Mouse (Mus musculus) thymus, adult 2 months (tissue): ENCODE data around the gene Pars2. TPM values are rescaled to one million over a fixed set of nuclear protein-coding genes. Genes with fewer than 3 reads are reported as not detected.
A peak's percentile ranks its signal among the peaks of the same experiment; 100 is the strongest.

ENCODE experiments used
- DNase-seq: peaks from one replicate; pipeline ENCODE4 v3.0.0; 2021
- H3K27ac ChIP-seq: fragments of 200-500 bp; 2 replicates; pipeline ENCODE4 v1.5.1; 2012; ENCODE audit warnings: low read length, control low read depth; ENCODE audit not compliant: control insufficient read depth, insufficient read depth
- H3K27me3 ChIP-seq: fragments of 200-500 bp; 2 replicates; pipeline ENCODE4 v1.6.1; 2012; ENCODE audit warnings: mild to moderate bottlenecking, low read length, moderate library complexity, mixed read lengths; ENCODE audit not compliant: control insufficient read depth, insufficient read depth
- H3K36me3 ChIP-seq: fragments of 200-500 bp; 2 replicates; pipeline ENCODE4 v1.6.1; 2012; ENCODE audit warnings: mild to moderate bottlenecking, low read length, moderate library complexity; ENCODE audit not compliant: control insufficient read depth, insufficient read depth
- H3K4me1 ChIP-seq: fragments of 200-500 bp; replicated peaks from 2 replicates; pipeline ENCODE4 v1.6.1; 2012; ENCODE audit warnings: low read length; ENCODE audit not compliant: control insufficient read depth, insufficient read depth
- H3K4me3 ChIP-seq: fragments of 200-500 bp; 2 replicates; pipeline ENCODE4 v1.5.1; 2012; ENCODE audit warnings: mild to moderate bottlenecking, low read length, control low read depth, moderate library complexity; ENCODE audit not compliant: control insufficient read depth, insufficient read depth
- CTCF ChIP-seq: fragments of 200-500 bp; IDR thresholded peaks from 2 replicates; pipeline ENCODE4 v1.5.1; 2012; ENCODE audit warnings: mild to moderate bottlenecking, control low read depth, low read length, moderate library complexity, borderline replicate concordance; ENCODE audit not compliant: control insufficient read depth, poor library complexity, insufficient read depth; ENCODE audit errors: extremely low read depth
- POLR2A ChIP-seq: fragments of 200-500 bp; IDR thresholded peaks from 2 replicates; pipeline ENCODE4 v1.6.1; 2012; ENCODE audit warnings: mild to moderate bottlenecking, low read length, control low read depth, moderate library complexity; ENCODE audit not compliant: control insufficient read depth, poor library complexity, insufficient read depth; ENCODE audit errors: extremely low read depth
- WGBS: fragments of 180-500 bp; shearing (Covaris S2); methylation state at CpG from one replicate; pipeline ENCODE4 v1.1.7; 2018; 5-methylcytosine and 5-hydroxymethylcytosine counted together
- polyA plus RNA-seq: library from polyadenylated mRNA; depleted of rRNA; stranded (reverse); fragments of >200 nt; gene quantifications from 2 replicates; pipeline ENCODE4 v1.2.3, GENCODE M21; 2012

Pars2 gene
- polyA plus RNA-seq, 1 experiment: 17.3 TPM

DNA sequence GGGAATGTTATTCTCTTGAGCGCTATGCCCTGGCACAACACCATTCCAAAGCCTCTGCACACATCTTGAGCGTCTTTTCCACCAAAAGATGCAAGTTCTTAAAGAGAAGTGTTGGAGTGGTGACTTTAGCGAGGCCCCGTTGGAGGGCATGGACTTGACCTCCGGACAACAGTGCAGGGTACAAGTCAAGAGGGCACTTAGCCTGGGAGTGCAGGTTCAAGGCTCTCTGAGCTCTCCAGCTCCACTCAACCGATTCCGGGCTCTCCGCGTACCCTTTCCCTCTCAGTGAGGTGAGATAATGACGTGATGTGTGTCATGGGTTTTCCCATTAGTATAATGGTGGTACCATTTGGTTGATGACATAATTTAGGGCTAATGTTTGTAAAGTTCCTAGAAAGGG is 26.6 kb upstream of the Pars2 start:
- 94% methylated on average over 10 of the region's 10 CpGs for WGBS
- DNase-seq: no peak

DNA sequence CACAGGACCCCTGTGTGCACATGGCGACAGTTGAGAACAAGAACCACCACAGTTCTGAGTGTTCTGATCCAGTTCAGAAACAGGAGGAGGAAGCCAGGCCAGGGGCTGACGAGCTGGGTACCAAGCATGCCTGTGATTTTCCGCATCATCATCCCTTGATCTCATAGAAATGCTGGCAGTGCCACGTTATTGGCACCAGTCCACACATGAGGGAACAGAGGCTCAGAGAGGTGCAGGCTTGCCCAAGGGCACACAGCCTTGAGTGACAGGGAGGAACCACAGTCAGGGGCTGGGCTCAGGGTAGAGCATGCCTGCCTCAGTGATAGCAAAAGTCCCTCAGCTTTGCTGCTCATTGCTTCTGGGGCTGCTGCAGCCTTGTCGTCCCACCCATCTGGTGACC is 23.1 kb upstream of the Pars2 start:
- Histone ChIP-seq H3K36me3 (no peaks in the 10 kb centered on the region), H3K4me3 (no peak overlapping the region), H3K27me3 (peaks cover 3% of the 10 kb centered on the region; the same call in 1 of the 2 replicates), H3K27ac (no peak overlapping the region), H3K4me1 (no peaks in the 10 kb centered on the region)
- 76% methylated on average over 5 of the region's 5 CpGs for WGBS
- TF ChIP-seq CTCF (no peak), POLR2A (no peak)
- DNase-seq: no peak

More for the DNA sequence above, 26.6 kb upstream of the Pars2 start:
- H3K27ac ChIP-seq: no peak overlapping the region
- no peak overlapping the region for H3K4me3 ChIP-seq
- H3K4me1 ChIP-seq: no peaks in the 10 kb centered on the region; the same call in 1 of the 2 replicates
- peaks cover 3% of the 10 kb centered on the region; the same call in 1 of the 2 replicates for H3K27me3 ChIP-seq
- TF ChIP-seq CTCF (no peak), POLR2A (no peak)
- no peaks in the 10 kb centered on the region for H3K36me3 ChIP-seq

GRCm38 (mm10) chr4:106628650-106629360 is 22.1 kb upstream of the Pars2 start:
- TF ChIP-seq CTCF: no peak
- TF ChIP-seq POLR2A: no peak
- 54% methylated on average over 9 of the region's 9 CpGs for WGBS
- Histone ChIP-seq H3K27me3 (no peaks in the 10 kb centered on the region; the same call in 1 of the 2 replicates), H3K4me3 (no peak overlapping the region), H3K36me3 (no peaks in the 10 kb centered on the region), H3K4me1 (no peaks in the 10 kb centered on the region), H3K27ac (no peak overlapping the region)
- DNase-seq: no peak

GRCm38 (mm10) chr4:106629374-106629773 is 21.5 kb upstream of the Pars2 start:
- H3K27me3 ChIP-seq: no peaks in the 10 kb centered on the region; the same call in 1 of the 2 replicates
- TF ChIP-seq CTCF: no peak
- TF ChIP-seq POLR2A: no peak
- H3K4me3 ChIP-seq: no peak overlapping the region

DNA sequence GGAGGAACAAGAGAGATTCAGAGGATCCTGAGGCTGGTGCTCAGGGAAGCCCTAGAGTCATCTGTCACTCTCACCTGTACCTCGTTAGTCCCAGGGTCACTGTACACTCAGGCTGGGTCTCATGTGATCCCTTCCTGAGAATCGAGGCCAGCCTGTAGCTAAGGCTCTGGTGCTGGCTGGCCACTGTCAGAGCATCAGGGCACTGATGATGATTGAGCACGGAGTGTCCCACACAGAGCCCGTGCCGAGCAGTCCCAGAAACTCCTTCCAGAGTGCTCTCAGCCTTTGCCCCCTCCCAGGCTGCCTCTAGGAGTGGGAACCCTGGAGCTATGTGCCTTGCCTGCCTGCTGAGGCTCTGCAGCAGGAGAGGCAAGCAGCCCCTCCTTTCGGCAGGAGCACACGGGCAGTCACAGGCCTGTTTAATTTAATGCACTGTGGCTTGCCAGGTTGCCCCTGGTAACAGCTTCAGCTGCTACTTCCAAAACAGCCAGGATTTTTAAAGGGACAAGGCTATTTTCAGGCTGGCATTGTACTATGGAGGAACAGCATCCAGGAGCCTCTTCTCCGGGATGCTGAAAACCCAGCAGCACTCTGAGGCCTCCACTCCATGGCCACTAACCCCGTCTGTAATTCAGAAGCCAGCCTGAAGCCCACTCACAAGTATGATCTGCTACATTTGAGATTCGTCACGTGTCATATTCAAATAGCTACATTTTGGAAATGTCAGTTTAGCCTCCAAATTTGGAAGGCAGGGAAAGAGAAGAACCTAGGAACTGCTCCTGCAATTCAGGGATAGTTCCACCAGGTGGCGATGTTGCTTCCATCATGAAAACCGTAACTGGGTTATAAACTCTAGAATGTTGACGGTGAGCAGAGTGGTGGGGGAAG is 20.3 kb upstream of the Pars2 start:
- TF ChIP-seq CTCF (no peak), POLR2A (no peak)
- DNase-seq: peak; percentile 56
- Histone ChIP-seq H3K36me3 (no peaks in the 10 kb centered on the region), H3K4me3 (no peak overlapping the region), H3K4me1 (no peaks in the 10 kb centered on the region), H3K27me3 (no peaks in the 10 kb centered on the region; the same call in 1 of the 2 replicates), H3K27ac (no peak overlapping the region)
- WGBS: 45% methylated on average over 14 of the region's 14 CpGs

More at GRCm38 (mm10) chr4:106629374-106629773, 21.5 kb upstream of the Pars2 start:
- no peaks in the 10 kb centered on the region for H3K36me3 ChIP-seq
- H3K4me1 ChIP-seq: no peaks in the 10 kb centered on the region
- DNase-seq: no peak
- no peak overlapping the region for H3K27ac ChIP-seq
- 80% methylated on average over 5 of the region's 5 CpGs for WGBS

- no peak for DNase-seq
- TF ChIP-seq POLR2A (no peak), CTCF (no peak)
- no peaks in the 10 kb centered on the region for H3K4me1 ChIP-seq
- WGBS: 87% methylated on average over 1 of the region's 3 CpGs
- no peaks in the 10 kb centered on the region; the same call in 1 of the 2 replicates for H3K27me3 ChIP-seq
- H3K4me3 ChIP-seq: no peak overlapping the region
- H3K36me3 ChIP-seq: no peaks in the 10 kb centered on the region
- H3K27ac ChIP-seq: no peak overlapping the region
Observed at GRCm38 (mm10) chr4:106632313-106632712, 18.6 kb upstream of the Pars2 start.
